Comparison of ENCODE assay signal across 9 mouse cellular contexts in genomic region chr17:32951441-32951840, GRCm38 (mm10). TPM values are rescaled to one million over a fixed set of nuclear protein-coding genes. Genes with fewer than 3 reads are reported as not detected.
DNase-seq lines count a peak whose midpoint lies in the region; ATAC-seq lines count a peak whose summit lies in the region.
"Had no signal": no experiment of that assay in that cellular context is flagged by ENCODE, and none has a peak within 500 bp of the region (broad histone marks: within the 10 kb centered on the region; RNA-seq: fewer than 3 reads in every experiment).

No protein-coding gene starts in this region.

- no peaks in the 10 kb centered on the region for H3K9me3 ChIP-seq in forebrain, embryonic 11.5 days (ENCODE audit: control insufficient read depth, low read length)
- H3K9me3 ChIP-seq in forebrain, embryonic 12.5 days = no peaks in the 10 kb centered on the region
- H3K9me3 ChIP-seq in embryonic facial prominence, embryonic 10.5 days = no peaks in the 10 kb centered on the region

- no peak overlapping the region for H3K4me2 ChIP-seq in forebrain, embryonic 11.5 days (ENCODE audit: low read depth, low read length, severe bottlenecking)
- no peak overlapping the region for H3K4me2 ChIP-seq in forebrain, embryonic 12.5 days
- H3K4me2 ChIP-seq: neural tube, embryonic 13.5 days had no signal

- H3K9ac ChIP-seq in forebrain, embryonic 11.5 days (ENCODE audit: low read length) = no peak overlapping the region
- no peak overlapping the region for H3K9ac ChIP-seq in forebrain, embryonic 12.5 days
- H3K9ac ChIP-seq: neural tube, embryonic 13.5 days had no signal

- no peaks in the 10 kb centered on the region for H3K36me3 ChIP-seq in forebrain, embryonic 11.5 days (ENCODE audit: control insufficient read depth, insufficient read depth, low read length)
- H3K36me3 ChIP-seq in forebrain, embryonic 12.5 days (replicated peaks) = no peaks in the 10 kb centered on the region
- H3K36me3 ChIP-seq in embryonic facial prominence, embryonic 10.5 days (replicated peaks) = no peaks in the 10 kb centered on the region
- H3K36me3 ChIP-seq: neural tube, embryonic 13.5 days had no signal

- no peak overlapping the region for H3K27ac ChIP-seq in forebrain, embryonic 11.5 days (ENCODE audit: low read depth, low read length)
- H3K27ac ChIP-seq in forebrain, embryonic 12.5 days = no peak overlapping the region
- H3K27ac ChIP-seq in embryonic facial prominence, embryonic 10.5 days (replicated peaks) = no peak overlapping the region
- H3K27ac ChIP-seq: neural tube, embryonic 13.5 days had no signal

- H3K4me3 ChIP-seq in forebrain, embryonic 11.5 days (ENCODE audit: low read depth, low read length) = no peak overlapping the region
- no peak overlapping the region for H3K4me3 ChIP-seq in forebrain, embryonic 12.5 days (replicated peaks)
- H3K4me3 ChIP-seq in embryonic facial prominence, embryonic 10.5 days = no peak overlapping the region
- H3K4me3 ChIP-seq: neural tube, embryonic 13.5 days had no signal

- no peaks in the 10 kb centered on the region for H3K27me3 ChIP-seq in forebrain, embryonic 11.5 days (ENCODE audit: control insufficient read depth, insufficient read depth, low read length)
- no peaks in the 10 kb centered on the region for H3K27me3 ChIP-seq in forebrain, embryonic 12.5 days
- H3K27me3 ChIP-seq in embryonic facial prominence, embryonic 10.5 days (replicated peaks; ENCODE audit: low read depth, poor library complexity, severe bottlenecking) = no peaks in the 10 kb centered on the region
- H3K27me3 ChIP-seq: neural tube, embryonic 13.5 days had no signal

- ATAC-seq in forebrain, embryonic 11.5 days (replicated peaks; ENCODE audit: low FRiP score) = no peak
- no peak for ATAC-seq in forebrain, embryonic 12.5 days (ENCODE audit: low FRiP score)
- peak; percentile 53; the same call in 1 of the 2 replicates for ATAC-seq in megakaryocyte-erythroid progenitor cell, adult 5-6 weeks (replicated peaks; ENCODE audit: low FRiP score, low TSS enrichment, poor library complexity, severe bottlenecking)

- WGBS in forebrain, embryonic 11.5 days = 33% methylated on average over 16 of the region's 16 CpGs
- WGBS in forebrain, embryonic 12.5 days = 27% methylated on average over 16 of the region's 16 CpGs
- 33% methylated on average over 16 of the region's 16 CpGs for WGBS in embryonic facial prominence, embryonic 10.5 days

- intact Hi-C loops in heart, postnatal 25 days (cut with DNase I) = loop anchor here (2.0 to 5.0 kb wide), 5 partner anchors 47 to 424 kb away; no protein-coding TSS in a partner anchor

- peak; percentile 78 for DNase-seq in forebrain, embryonic 11.5 days (ENCODE audit: low spot score)
- DNase-seq in adrenal gland, postnatal 25 days = peak; percentile 94
- DNase-seq in embryonic facial prominence, embryonic 10.5 days (ENCODE audit: low spot score) = peak; percentile 70
- DNase-seq in heart, postnatal 25 days (ENCODE audit: low spot score) = peak; percentile 38
- peak; percentile 88 to 92 for DNase-seq in left cerebral cortex, adult 18-20 months (ENCODE audit: low spot score in 2 of 2)
- peak; percentile 67 to 87 for DNase-seq in spleen, adult 18-20 months

- no peaks in the 10 kb centered on the region for H3K4me1 ChIP-seq in forebrain, embryonic 11.5 days (replicated peaks; ENCODE audit: control insufficient read depth, insufficient read depth, low read length)
- peaks cover 5% of the 10 kb centered on the region; the same call in 1 of the 2 replicates for H3K4me1 ChIP-seq in forebrain, embryonic 12.5 days
- peaks cover 11% of the 10 kb centered on the region for H3K4me1 ChIP-seq in embryonic facial prominence, embryonic 10.5 days

RNA-seq across cellular contexts. Expression of gene Cyp4f13, which starts 4.2 kb away (rescaled TPM):
- 3.3 and 4.0 TPM in 2 replicates for polyA plus RNA-seq in forebrain, embryonic 11.5 days (2014; fragmentation: Nextera tagmentation; extraction: Ambion mirVana)
- 4.3 and 7.0 TPM in 2 replicates for polyA plus RNA-seq in forebrain, embryonic 12.5 days (2016; fragmentation: Nextera tagmentation; extraction: Ambion mirVana)
- 83.8 and 111 TPM in 2 replicates for total RNA-seq in adrenal gland, postnatal 25 days (2021)
- polyA plus RNA-seq in embryonic facial prominence, embryonic 10.5 days (2016; fragmentation: Nextera tagmentation; extraction: Ambion mirVana) = 2.1 and 3.3 TPM in 2 replicates
- 10 to 100 TPM; 10.9 to 12.3 TPM for total RNA-seq in heart, postnatal 25 days (2021)
- 10 to 100 TPM; 18.9 to 21.6 TPM for total RNA-seq in left cerebral cortex, adult 18-20 months (2021)
- total RNA-seq in megakaryocyte-erythroid progenitor cell, adult 5-6 weeks (2014; fragmentation: Nextera tagmentation) = 14.4 and 19.2 TPM in 2 replicates
- total RNA-seq in megakaryocyte-erythroid progenitor cell, adult 5-6 weeks (2017) = 2.8 and 5.4 TPM in 2 replicates

RNA-seq across cellular contexts. Expression of gene Zfp472, which starts 14.2 kb away (rescaled TPM):
- polyA plus RNA-seq in forebrain, embryonic 11.5 days (2014; fragmentation: Nextera tagmentation; extraction: Ambion mirVana) = 13.6 and 14.6 TPM in 2 replicates
- 11.2 and 11.3 TPM in 2 replicates for polyA plus RNA-seq in forebrain, embryonic 12.5 days (2016; fragmentation: Nextera tagmentation; extraction: Ambion mirVana)
- total RNA-seq in adrenal gland, postnatal 25 days (2021) = 4.1 and 7.2 TPM in 2 replicates
- polyA plus RNA-seq in embryonic facial prominence, embryonic 10.5 days (2016; fragmentation: Nextera tagmentation; extraction: Ambion mirVana) = 12.0 and 15.1 TPM in 2 replicates
- 1 to 10 TPM; 2.4 to 3.0 TPM for total RNA-seq in heart, postnatal 25 days (2021)
- total RNA-seq in left cerebral cortex, adult 18-20 months (2021) = 1 to 10 TPM; 4.2 to 5.0 TPM
- 13.4 and 16.8 TPM in 2 replicates for total RNA-seq in megakaryocyte-erythroid progenitor cell, adult 5-6 weeks (2014; fragmentation: Nextera tagmentation)
- total RNA-seq in megakaryocyte-erythroid progenitor cell, adult 5-6 weeks (2017) = 16.5 and 20.0 TPM in 2 replicates

RNA-seq across cellular contexts. Expression of gene Cyp4f14, which starts 34.3 kb away (rescaled TPM):
- not detected in 2 replicates for polyA plus RNA-seq in forebrain, embryonic 11.5 days (2014; fragmentation: Nextera tagmentation; extraction: Ambion mirVana)
- not detected in 2 replicates for polyA plus RNA-seq in forebrain, embryonic 12.5 days (2016; fragmentation: Nextera tagmentation; extraction: Ambion mirVana)
- 9.4 and 12.7 TPM in 2 replicates for total RNA-seq in adrenal gland, postnatal 25 days (2021)
- not detected in 2 replicates for polyA plus RNA-seq in embryonic facial prominence, embryonic 10.5 days (2016; fragmentation: Nextera tagmentation; extraction: Ambion mirVana)
- not detected for total RNA-seq in heart, postnatal 25 days (2021)
- total RNA-seq in left cerebral cortex, adult 18-20 months (2021) = 1 to 10 TPM; 5.2 to 5.5 TPM
- total RNA-seq in megakaryocyte-erythroid progenitor cell, adult 5-6 weeks (2014; fragmentation: Nextera tagmentation) = not detected in 2 replicates
- not detected in 2 replicates for total RNA-seq in megakaryocyte-erythroid progenitor cell, adult 5-6 weeks (2017)
- polyA plus RNA-seq: neural tube, embryonic 13.5 days had no signal

RNA-seq across cellular contexts. Expression of gene Zfp952, which starts 41.5 kb away (rescaled TPM):
- 16.2 and 16.7 TPM in 2 replicates for polyA plus RNA-seq in forebrain, embryonic 11.5 days (2014; fragmentation: Nextera tagmentation; extraction: Ambion mirVana)
- polyA plus RNA-seq in forebrain, embryonic 12.5 days (2016; fragmentation: Nextera tagmentation; extraction: Ambion mirVana) = 16.6 and 18.2 TPM in 2 replicates
- 10.6 and 10.8 TPM in 2 replicates for total RNA-seq in adrenal gland, postnatal 25 days (2021)
- polyA plus RNA-seq in embryonic facial prominence, embryonic 10.5 days (2016; fragmentation: Nextera tagmentation; extraction: Ambion mirVana) = 13.1 and 13.3 TPM in 2 replicates
- 1 to 10 TPM; 6.4 to 7.6 TPM for total RNA-seq in heart, postnatal 25 days (2021)
- total RNA-seq in left cerebral cortex, adult 18-20 months (2021) = 10 to 100 TPM; 15.2 to 17.0 TPM
- total RNA-seq in megakaryocyte-erythroid progenitor cell, adult 5-6 weeks (2014; fragmentation: Nextera tagmentation) = 7.5 and 8.5 TPM in 2 replicates
- 4.1 and 8.3 TPM in 2 replicates for total RNA-seq in megakaryocyte-erythroid progenitor cell, adult 5-6 weeks (2017)

RNA-seq across cellular contexts. Expression of gene Zfp870, which starts 60.0 kb away (rescaled TPM):
- 9.0 and 10.1 TPM in 2 replicates for polyA plus RNA-seq in forebrain, embryonic 11.5 days (2014; fragmentation: Nextera tagmentation; extraction: Ambion mirVana)
- 7.7 and 10.3 TPM in 2 replicates for polyA plus RNA-seq in forebrain, embryonic 12.5 days (2016; fragmentation: Nextera tagmentation; extraction: Ambion mirVana)
- total RNA-seq in adrenal gland, postnatal 25 days (2021) = 11.2 and 12.6 TPM in 2 replicates
- 7.1 and 8.7 TPM in 2 replicates for polyA plus RNA-seq in embryonic facial prominence, embryonic 10.5 days (2016; fragmentation: Nextera tagmentation; extraction: Ambion mirVana)
- 10 to 100 TPM in 1 of 2 experiments, 1 to 10 TPM in 1; 9.3 to 10.4 TPM for total RNA-seq in heart, postnatal 25 days (2021)
- 10 to 100 TPM; 10.8 to 12.7 TPM for total RNA-seq in left cerebral cortex, adult 18-20 months (2021)
- total RNA-seq in megakaryocyte-erythroid progenitor cell, adult 5-6 weeks (2014; fragmentation: Nextera tagmentation) = 6.9 and 7.6 TPM in 2 replicates
- total RNA-seq in megakaryocyte-erythroid progenitor cell, adult 5-6 weeks (2017) = 1.1 and 6.5 TPM in 2 replicates

Comparison
In these comparisons a context has a peak if more than half of its experiments do, and no peak if none do; other contexts are left out.
1. DNase-seq: peak in every context shown above with its lines; median percentile 94 in adrenal gland, postnatal 25 days; 90 in left cerebral cortex, adult 18-20 months; 78 in forebrain, embryonic 11.5 days; 77 in spleen, adult 18-20 months; 70 in embryonic facial prominence, embryonic 10.5 days; 38 in heart, postnatal 25 days.